Mouse (Mus musculus): Measurements from ENCODE around the gene Fbxw5.
A peak's percentile ranks its signal among the peaks of the same experiment; 100 is the strongest.

Fbxw5 gene

GRCm38 (mm10) chr2:25479551-25480311 lies 20.8 kb upstream of the Fbxw5 start:
- DNase-seq: no peak

DNA sequence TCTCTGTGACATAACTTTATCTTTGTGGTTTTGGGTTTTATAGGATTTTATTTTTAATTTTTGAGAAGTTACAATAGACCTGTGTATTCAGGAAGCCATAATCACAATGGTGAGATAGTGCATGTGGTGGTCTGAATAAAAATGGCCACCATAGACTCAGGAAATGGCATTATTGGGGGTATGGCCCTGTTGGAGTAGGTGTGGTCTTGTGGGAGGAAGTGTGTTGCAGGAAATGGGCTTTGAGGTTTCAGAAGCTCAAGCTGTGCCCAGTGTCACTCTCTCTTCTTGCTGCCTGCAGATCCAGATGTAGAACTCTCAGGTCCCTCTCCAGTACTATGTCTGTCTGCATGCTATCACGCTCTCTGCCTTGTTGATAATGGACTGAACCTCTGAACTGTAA lies 20.0 kb upstream of the Fbxw5 start:
- DNase-seq: no peak

DNA sequence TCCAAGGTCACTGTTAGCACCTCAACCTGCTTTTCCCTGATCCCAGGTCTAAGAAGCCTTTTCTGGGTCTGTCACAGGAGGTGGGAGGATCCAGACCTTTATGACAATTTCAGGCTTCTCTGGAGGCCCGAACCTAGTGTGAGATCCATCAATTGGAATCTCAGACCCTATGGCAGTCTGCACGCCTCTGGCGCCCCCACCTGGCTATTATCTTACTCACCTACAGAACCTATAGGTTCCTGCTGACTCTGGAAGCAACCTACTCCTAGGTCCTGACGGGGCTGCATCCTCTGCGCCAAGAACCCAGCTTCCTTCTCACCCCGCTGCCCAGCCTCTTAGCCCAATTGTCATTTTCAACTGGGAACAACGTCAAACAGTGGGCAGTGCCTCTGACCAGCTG lies 17.6 kb upstream of the Fbxw5 start:
- peak; percentile 58 for DNase-seq

DNA sequence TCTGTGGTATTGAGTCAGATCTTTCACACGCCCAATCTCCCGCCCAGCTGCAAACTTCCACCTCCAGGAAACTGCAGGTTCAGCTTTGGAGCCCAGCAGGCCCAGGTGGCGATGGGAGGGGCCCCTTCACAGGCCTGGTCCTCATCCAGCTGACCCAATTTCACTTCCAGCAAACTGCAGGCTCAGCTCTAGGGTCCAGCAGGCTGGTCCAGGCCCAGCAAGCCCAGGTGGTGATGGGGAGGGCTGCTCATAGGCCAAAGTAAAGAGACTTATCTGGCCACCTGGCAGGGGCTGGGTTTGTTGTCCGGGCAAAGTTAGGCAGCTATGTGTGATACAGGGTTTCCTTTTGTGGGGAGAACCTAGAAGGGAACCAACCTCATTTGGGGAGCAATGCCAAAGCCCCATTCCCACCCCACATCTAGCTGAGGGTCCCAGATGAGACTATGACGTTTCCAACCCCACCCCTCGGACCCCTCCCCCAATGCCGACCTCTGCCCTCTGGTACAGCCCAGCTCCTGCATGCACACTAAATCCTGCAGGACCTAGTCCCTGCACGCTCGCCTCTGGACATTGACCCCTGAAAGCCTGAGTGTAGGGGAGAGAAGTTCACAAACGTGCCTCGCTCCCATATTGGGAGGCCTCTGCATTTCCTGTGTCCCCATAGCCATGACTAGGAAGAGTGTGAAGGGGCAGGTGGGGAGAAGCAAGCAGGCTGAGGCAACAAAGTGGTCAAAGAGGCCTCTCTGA lies 15.5 kb upstream of the Fbxw5 start:
- DNase-seq: no peak

GRCm38 (mm10) chr2:25487965-25488670 lies 12.4 kb upstream of the Fbxw5 start:
- DNase-seq: no peak

- no peak for DNase-seq
These were observed 11.9 kb upstream of the Fbxw5 start for GRCm38 (mm10) chr2:25488671-25489068.

DNA sequence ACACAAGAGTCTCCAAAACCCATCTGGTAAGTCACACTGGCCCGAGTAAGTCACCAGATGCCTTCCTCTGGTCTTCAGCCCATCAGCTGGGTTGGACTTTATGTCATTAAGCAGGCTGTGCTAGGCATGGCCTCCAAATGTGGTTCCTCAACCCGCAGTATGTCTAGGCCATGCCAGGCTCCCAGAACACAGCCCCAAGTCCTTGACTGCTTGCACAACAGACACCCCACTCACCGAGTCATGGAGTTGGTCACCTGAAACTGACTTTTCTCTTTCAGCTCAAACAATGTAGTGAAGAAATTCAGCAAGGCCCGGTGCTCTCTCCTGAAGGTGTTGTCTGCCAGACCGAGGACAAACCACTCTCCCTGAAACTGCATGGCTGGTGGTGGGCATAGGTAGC lies 7.6 kb upstream of the Fbxw5 start:
- DNase-seq: no peak

GRCm38 (mm10) chr2:25493476-25493961 lies 7.0 kb upstream of the Fbxw5 start, which contains the start of gene Lcn12:
Gene Lcn12, minus strand, starts transcription at chr2:25493911.
- no peak for DNase-seq

GRCm38 (mm10) chr2:25496462-25496861 lies 4.1 kb upstream of the Fbxw5 start:
- DNase-seq: peak; percentile 71

DNA sequence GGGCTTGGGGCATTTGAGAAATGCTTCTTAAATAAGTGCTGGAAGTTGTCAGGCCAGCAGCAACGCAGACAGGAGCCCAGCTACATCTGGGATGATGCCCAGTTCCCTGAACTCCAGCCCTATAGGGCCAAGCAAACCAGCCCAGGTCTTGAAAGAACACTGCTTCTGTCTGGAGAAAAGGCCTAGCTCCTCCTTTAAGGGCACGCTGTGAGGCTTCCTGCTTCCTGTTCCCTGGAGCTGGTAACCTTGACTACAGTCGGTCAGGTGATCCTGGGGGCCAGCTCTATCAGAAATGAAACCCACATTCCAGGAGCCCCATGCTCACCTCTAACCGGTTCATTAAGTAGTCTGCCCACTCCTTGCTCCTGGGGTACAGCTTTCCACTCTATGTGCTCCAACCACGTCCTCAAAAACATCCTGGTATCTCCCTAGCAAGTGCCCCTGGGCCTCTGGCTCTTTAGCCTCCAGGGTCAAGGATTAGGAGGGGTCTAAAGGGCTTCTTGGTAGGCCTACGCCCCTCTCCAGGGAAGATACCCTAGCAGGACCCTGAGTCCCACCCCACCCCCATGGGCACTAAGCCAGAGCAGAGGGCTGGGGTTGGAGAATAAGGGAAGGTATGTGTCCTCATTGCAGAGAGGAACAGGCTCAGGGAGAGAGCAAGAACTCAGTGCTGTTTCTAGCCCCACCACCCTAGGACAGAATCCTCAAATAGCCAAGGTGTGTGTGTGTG lies 2.5 kb upstream of the Fbxw5 start:
- no peak for DNase-seq

DNA sequence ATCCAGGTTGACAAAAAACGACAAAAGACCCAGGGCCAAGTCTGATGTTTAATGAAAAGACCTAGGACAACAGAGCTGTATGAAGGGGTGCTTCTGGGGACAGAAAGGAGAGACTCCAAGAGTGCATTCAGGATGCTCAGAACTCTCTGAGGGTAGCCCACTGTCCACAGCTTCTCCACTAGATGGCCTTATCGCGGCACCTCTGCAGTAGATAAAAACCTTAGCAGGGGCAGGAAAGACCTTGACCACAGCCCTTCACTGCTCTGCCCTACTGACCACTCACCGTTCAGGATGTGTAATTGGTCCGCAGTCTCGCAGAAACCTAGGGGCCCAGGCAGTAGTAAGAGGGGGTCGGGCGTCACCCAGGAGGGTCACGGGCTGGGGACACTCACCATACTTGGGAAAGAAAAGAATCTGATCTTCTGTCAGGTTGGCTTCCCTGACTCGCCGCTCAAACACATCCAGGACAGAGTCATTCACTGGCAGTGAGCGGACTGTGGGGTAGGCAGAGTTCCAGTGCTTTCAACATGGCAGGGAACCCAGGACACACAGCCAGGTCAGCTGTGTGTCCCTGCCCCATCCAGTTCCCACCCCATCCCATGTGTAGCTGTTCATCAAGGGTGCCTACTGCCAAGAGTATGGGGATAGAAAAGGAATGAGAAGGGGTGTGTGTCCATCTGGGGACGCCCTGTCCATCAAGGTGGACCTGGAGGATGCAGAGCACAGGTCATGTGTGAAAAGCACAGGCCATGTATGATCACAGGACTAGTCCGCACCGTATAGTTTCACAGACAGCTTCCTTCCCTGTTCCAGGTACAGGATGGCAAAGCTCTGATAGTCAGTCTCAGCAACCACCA lies 1.7 kb upstream of the Fbxw5 start:
- DNase-seq: no peak

GRCm38 (mm10) chr2:25500071-25500575 lies 427 bp upstream of the Fbxw5 start:
- no peak for DNase-seq

GRCm38 (mm10) chr2:25501593-25502486 lies 1.3 kb downstream of the Fbxw5 start, which contains the start of gene C8g:
Gene C8g, minus strand, starts transcription at chr2:25501719.
- peak; percentile 18 for DNase-seq

GRCm38 (mm10) chr2:25502726-25503125 lies 2.2 kb downstream of the Fbxw5 start:
- no peak for DNase-seq

DNA sequence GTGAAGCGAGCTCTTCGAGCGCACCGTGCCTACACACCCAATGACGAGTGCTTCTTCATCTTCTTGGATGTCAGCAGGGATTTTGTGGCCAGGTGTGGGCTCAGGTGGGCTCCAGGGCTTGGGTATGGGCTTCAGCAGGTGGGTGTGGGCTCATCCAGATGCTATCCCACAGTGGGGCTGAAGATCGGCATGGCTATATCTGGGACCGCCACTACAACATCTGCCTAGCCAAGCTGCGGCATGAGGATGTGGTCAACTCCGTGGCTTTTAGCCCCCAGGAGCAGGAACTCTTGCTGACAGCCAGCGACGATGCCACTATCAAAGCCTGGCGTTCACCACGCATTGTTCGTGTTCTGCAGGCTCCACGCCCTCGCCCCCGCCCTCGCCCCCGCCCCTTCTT lies 4.0 kb downstream of the Fbxw5 start:
- no peak for DNase-seq

GRCm38 (mm10) chr2:25505000-25505399 lies 4.5 kb downstream of the Fbxw5 start:
- no peak for DNase-seq

GRCm38 (mm10) chr2:25505860-25506259 lies 5.3 kb downstream of the Fbxw5 start:
- no peak for DNase-seq

DNA sequence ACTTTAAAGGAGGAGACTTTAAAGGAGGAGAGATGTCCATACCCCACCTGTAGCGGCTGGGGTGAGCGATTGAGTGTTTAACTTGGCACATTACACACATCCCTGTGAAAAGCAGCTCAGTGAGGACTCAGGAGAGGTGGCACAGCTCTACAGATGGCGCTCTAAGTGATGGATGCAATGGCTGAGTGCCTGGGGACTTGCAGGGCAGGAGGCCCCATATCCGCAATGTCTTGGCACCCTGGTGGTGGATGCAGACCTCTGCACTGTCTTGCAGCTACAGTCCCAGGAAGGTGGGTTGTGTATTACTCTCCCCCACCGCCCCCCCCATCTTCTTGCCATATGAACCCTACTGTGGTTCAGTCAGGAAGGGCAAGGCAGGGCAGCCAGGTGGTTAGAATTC lies 6.4 kb downstream of the Fbxw5 start:
- DNase-seq: peak; percentile 57

GRCm38 (mm10) chr2:25509912-25510311 lies 9.4 kb downstream of the Fbxw5 start:
- peak; percentile 11 for DNase-seq

DNA sequence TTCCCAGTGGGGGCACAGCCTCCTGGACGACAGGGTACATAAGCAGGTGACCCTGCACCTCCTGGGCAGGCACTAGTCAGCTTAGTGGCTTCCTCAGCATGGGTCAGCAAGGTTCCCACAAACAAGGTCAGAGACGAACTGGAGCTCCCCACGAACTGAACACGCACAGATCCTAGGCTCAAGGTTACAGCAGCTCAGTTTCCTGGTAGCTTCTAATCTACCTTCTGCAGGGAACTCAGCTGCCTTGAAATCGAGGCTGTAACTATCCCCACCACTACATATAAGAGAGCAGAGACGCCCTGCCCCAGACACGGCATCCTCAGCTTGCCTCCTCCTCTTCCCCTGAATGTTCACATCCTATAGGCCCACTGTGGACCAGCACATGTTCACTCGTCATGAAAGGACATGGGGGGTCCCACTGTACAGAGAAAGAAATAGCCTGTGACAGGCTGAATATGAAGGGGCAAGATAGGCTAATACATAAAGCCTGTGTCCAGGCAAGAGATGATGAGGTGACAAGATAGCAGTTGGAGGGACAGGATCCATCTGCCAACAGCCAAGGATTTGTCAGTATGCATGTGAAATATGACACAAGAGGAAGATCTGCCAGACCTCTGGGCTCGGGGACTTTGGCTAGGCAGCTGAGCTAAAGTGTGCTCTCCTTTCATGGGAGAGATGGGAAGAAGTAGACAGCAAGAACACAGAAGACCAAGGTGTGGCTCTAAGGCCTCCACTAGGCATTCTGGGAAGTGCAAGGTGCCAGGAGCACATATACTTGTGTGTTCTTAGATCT lies 26.2 kb downstream of the Fbxw5 start:
- DNase-seq: no peak
